Mouse (Mus musculus): ENCODE measurements around the gene Zyx. TPM values are rescaled to one million over a fixed set of nuclear protein-coding genes. Genes with fewer than 3 reads are reported as not detected.
A peak's percentile ranks its signal among the peaks of the same experiment; 100 is the strongest.

The Zyx gene
- total RNA-seq, 2 experiments from 2014 or later = 104 to 121 TPM

GRCm38 (mm10) chr6:42364066-42364465, 14.6 kb downstream of the Zyx start:
- no peak for DNase-seq
- intact Hi-C loops (cut with DNase I) = no loop called here

- DNase-seq = no peak
- intact Hi-C loops (cut with DNase I) = no loop called here
These were observed 15.2 kb downstream of the Zyx start for GRCm38 (mm10) chr6:42364607-42365006.

GRCm38 (mm10) chr6:42365215-42365614, 15.8 kb downstream of the Zyx start:
- intact Hi-C loops (cut with DNase I) = no loop called here

GRCm38 (mm10) chr6:42369870-42370269, 20.4 kb downstream of the Zyx start:
- intact Hi-C loops (cut with DNase I) = no loop called here
- DNase-seq = peak in 1 of 2 experiments; percentile 69

More at GRCm38 (mm10) chr6:42365215-42365614, 15.8 kb downstream of the Zyx start:
- no peak for DNase-seq

GRCm38 (mm10) chr6:42370630-42371363, 21.4 kb downstream of the Zyx start:
- DNase-seq = peak in 1 of 2 experiments; percentile 69
- intact Hi-C loops (cut with DNase I) = no loop called here

- DNase-seq = no peak
- intact Hi-C loops (cut with DNase I) = loop anchor here (2.0 kb wide), 1 partner anchor 21 kb away; no protein-coding TSS in a partner anchor
These were observed 22.6 kb downstream of the Zyx start for GRCm38 (mm10) chr6:42372001-42372400.

GRCm38 (mm10) chr6:42372421-42372815, 23.0 kb downstream of the Zyx start:
- intact Hi-C loops (cut with DNase I) = loop anchor here (2.0 kb wide), 1 partner anchor 22 kb away; no protein-coding TSS in a partner anchor
- DNase-seq = no peak

- intact Hi-C loops (cut with DNase I) = loop anchor here (2.0 kb wide), 1 partner anchor 22 kb away; no protein-coding TSS in a partner anchor
- peak in 1 of 2 experiments; percentile 75 for DNase-seq
These were observed 23.6 kb downstream of the Zyx start, which contains the start of gene Epha1 for GRCm38 (mm10) chr6:42372816-42373547. Gene Epha1, minus strand, starts transcription at chr6:42373268.

GRCm38 (mm10) chr6:42373669-42374430, 24.4 kb downstream of the Zyx start:
- no peak for DNase-seq
- intact Hi-C loops (cut with DNase I) = loop anchor here (2.0 kb wide), 1 partner anchor 23 kb away; no protein-coding TSS in a partner anchor

GRCm38 (mm10) chr6:42374701-42375100, 25.3 kb downstream of the Zyx start:
- intact Hi-C loops (cut with DNase I) = no loop called here
- peak; percentile 75 to 77 for DNase-seq

- intact Hi-C loops (cut with DNase I) = no loop called here
- DNase-seq = no peak
These were observed 25.7 kb downstream of the Zyx start for GRCm38 (mm10) chr6:42375131-42375530.

- intact Hi-C loops (cut with DNase I) = no loop called here
- no peak for DNase-seq
These were observed 26.6 kb downstream of the Zyx start for GRCm38 (mm10) chr6:42376016-42376415.

GRCm38 (mm10) chr6:42376504-42377019, 27.1 kb downstream of the Zyx start:
- DNase-seq = no peak
- intact Hi-C loops (cut with DNase I) = no loop called here

- no peak for DNase-seq
- intact Hi-C loops (cut with DNase I) = no loop called here
These were observed 27.9 kb downstream of the Zyx start for GRCm38 (mm10) chr6:42377280-42377679.

GRCm38 (mm10) chr6:42379551-42379950, 30.1 kb downstream of the Zyx start:
- intact Hi-C loops (cut with DNase I) = no loop called here
- DNase-seq = no peak

- intact Hi-C loops (cut with DNase I) = loop anchor here (2.0 to 5.0 kb wide), 3 partner anchors 32 to 202 kb away; partner anchors contain the start of genes Casp2 and Zyx
- peak in 1 of 2 experiments; percentile 69 for DNase-seq
These were observed 31.1 kb downstream of the Zyx start for GRCm38 (mm10) chr6:42380416-42381144.

- no peak for DNase-seq
- intact Hi-C loops (cut with DNase I) = loop anchor here (2.0 to 5.0 kb wide), 3 partner anchors 32 to 201 kb away; partner anchors contain the start of genes Casp2 and Zyx
These were observed 31.8 kb downstream of the Zyx start for GRCm38 (mm10) chr6:42381221-42381620.

GRCm38 (mm10) chr6:42381916-42382381, 32.5 kb downstream of the Zyx start:
- intact Hi-C loops (cut with DNase I) = loop anchor here (2.0 to 5.0 kb wide), 3 partner anchors 33 to 200 kb away; partner anchors contain the start of genes Casp2 and Zyx
- DNase-seq = no peak

GRCm38 (mm10) chr6:42383360-42383759, 33.9 kb downstream of the Zyx start:
- intact Hi-C loops (cut with DNase I) = loop anchor here (5.0 kb wide), 1 partner anchor 199 kb away; no protein-coding TSS in a partner anchor

More at GRCm38 (mm10) chr6:42383360-42383759, 33.9 kb downstream of the Zyx start:
- no peak for DNase-seq

All from heart, postnatal 10 days (tissue).